Mouse (Mus musculus) neutrophil, adult 5-6 weeks (primary cell): ENCODE data around the gene A4galt. TPM values are rescaled to one million over a fixed set of nuclear protein-coding genes. Genes with fewer than 3 reads are reported as not detected.

ENCODE experiments used
- ATAC-seq: fragments of 151-379, 151-347 bp; 2 replicates; pipeline ENCODE4 v1.8.0; 2017; ENCODE audit warnings: mild to moderate bottlenecking, moderate TSS enrichment; ENCODE audit not compliant: insufficient number of reproducible peaks, poor library complexity, low FRiP score, severe bottlenecking; ENCODE audit errors: extremely low read depth
- total RNA-seq: library from RNA; stranded (forward); fragments of 200-1000 nt; gene quantifications from 2 replicates; pipeline ENCODE4 v1.2.3, GENCODE M21; 2017

Gene A4galt
- total RNA-seq, 1 experiment from 2014 or later = not detected

GRCm38 (mm10) chr15:83193413-83193812 is 58.2 kb downstream of the A4galt start:
- no peak for ATAC-seq

GRCm38 (mm10) chr15:83182351-83182750 is 69.2 kb downstream of the A4galt start:
- ATAC-seq = no peak

- ATAC-seq = no peak
These were observed 69.7 kb downstream of the A4galt start for GRCm38 (mm10) chr15:83181800-83182330.

GRCm38 (mm10) chr15:83180004-83180403 is 71.6 kb downstream of the A4galt start:
- ATAC-seq = no peak

Other genes with a start within 250 kb of the A4galt start
- gene Nfam1, start 218.5 kb downstream of the A4galt start, total RNA-seq = 242 and 249 TPM in 2 replicates
- 16.6 and 20.3 TPM in 2 replicates for gene Serhl, start 162.3 kb downstream of the A4galt start, total RNA-seq
- 41.4 and 43.3 TPM in 2 replicates for gene Rrp7a, start 129.0 kb downstream of the A4galt start, total RNA-seq
- 115 and 129 TPM in 2 replicates for gene Poldip3, start 102.4 kb downstream of the A4galt start, total RNA-seq
- 22.5 and 30.8 TPM in 2 replicates for gene Cyb5r3, start 79.2 kb downstream of the A4galt start, total RNA-seq
- gene Arfgap3, start 98.5 kb upstream of the A4galt start, total RNA-seq = 7.4 and 15.2 TPM in 2 replicates
- gene Pacsin2, start 212.8 kb upstream of the A4galt start, total RNA-seq = 66.8 TPM in 2 replicates